Mouse (Mus musculus): ENCODE results near the gene Pemt. TPM values are rescaled to one million over a fixed set of nuclear protein-coding genes. Genes with fewer than 3 reads are reported as not detected.

Gene Pemt
- polyA plus RNA-seq, 1 experiment = 15.8 TPM

- no peak overlapping the region for H3ac ChIP-seq (ENCODE audit: control insufficient read depth, insufficient read length)
- H3K36me3 ChIP-seq (ENCODE audit: control insufficient read depth, insufficient read depth) = no peaks in the 10 kb centered on the region
- TF ChIP-seq MAX (IDR thresholded peaks at IDR 0.05; ENCODE audit: low read depth) (no peak), MYOD1 (IDR thresholded peaks at IDR 0.05; ENCODE audit: control insufficient read depth in 1 of 3, insufficient read length in 2 of 3, low read depth in 2 of 3) (no peak), USF1 (IDR thresholded peaks at IDR 0.05; ENCODE audit: low read depth) (no peak), POLR2AphosphoS2 (IDR thresholded peaks at IDR 0.05; ENCODE audit: insufficient read length, low read depth) (no peak), E2F4 (IDR thresholded peaks at IDR 0.05; ENCODE audit: insufficient read depth) (no peak), SRF (IDR thresholded peaks at IDR 0.05; ENCODE audit: control insufficient read depth, insufficient read length, low read depth) (no peak)
Measured at GRCm38 (mm10) chr11:59975241-59975640, 71.0 kb downstream of the Pemt start.

GRCm38 (mm10) chr11:59973389-59973788 is 72.9 kb downstream of the Pemt start:
- Histone ChIP-seq H3K36me3 (ENCODE audit: control insufficient read depth, insufficient read depth) (no peaks in the 10 kb centered on the region), H3K79me2 (ENCODE audit: control insufficient read depth, insufficient read depth) (no peaks in the 10 kb centered on the region), H3ac (ENCODE audit: control insufficient read depth, insufficient read length) (no peak overlapping the region), H3K4me3 (no peak overlapping the region), H3K27me3 (ENCODE audit: control insufficient read depth, insufficient read depth, insufficient read length) (no peaks in the 10 kb centered on the region), H3K4me2 (ENCODE audit: low read depth) (no peak overlapping the region)
- no peak for TF ChIP-seq TCF12 (IDR thresholded peaks at IDR 0.05; ENCODE audit: insufficient read depth, poor library complexity, severe bottlenecking)
- no peak for TF ChIP-seq CEBPB (IDR thresholded peaks at IDR 0.05; ENCODE audit: insufficient read depth, poor library complexity, severe bottlenecking)
- TF ChIP-seq MYOD1 (IDR thresholded peaks at IDR 0.05; ENCODE audit: control insufficient read depth in 1 of 3, insufficient read length in 2 of 3, low read depth in 2 of 3) = no peak
- no peak for TF ChIP-seq TCF3 (IDR thresholded peaks at IDR 0.05; ENCODE audit: insufficient read length, low read depth)
- no peak for TF ChIP-seq SRF (IDR thresholded peaks at IDR 0.05; ENCODE audit: control insufficient read depth, insufficient read length, low read depth)
- TF ChIP-seq POLR2AphosphoS2 (IDR thresholded peaks at IDR 0.05; ENCODE audit: insufficient read length, low read depth) = no peak
- TF ChIP-seq REST (IDR thresholded peaks at IDR 0.05; ENCODE audit: insufficient read depth, insufficient read length) = no peak
- TF ChIP-seq E2F4 (IDR thresholded peaks at IDR 0.05; ENCODE audit: insufficient read depth) = no peak
- TF ChIP-seq POLR2A (IDR thresholded peaks at IDR 0.05; ENCODE audit: insufficient read length, low read depth) = no peak
- no peak for TF ChIP-seq MYOG (IDR thresholded peaks at IDR 0.05; ENCODE audit: control insufficient read depth in 1 of 3, insufficient read depth in 1 of 3, insufficient read length in 2 of 3, low read depth in 2 of 3)
- TF ChIP-seq USF1 (IDR thresholded peaks at IDR 0.05; ENCODE audit: low read depth) = no peak
- TF ChIP-seq MAX (IDR thresholded peaks at IDR 0.05; ENCODE audit: low read depth) = no peak

More at GRCm38 (mm10) chr11:59975241-59975640, 71.0 kb downstream of the Pemt start:
- no peak overlapping the region for H3K4me3 ChIP-seq
- no peak overlapping the region for H3K4me2 ChIP-seq (ENCODE audit: low read depth)
- no peaks in the 10 kb centered on the region for H3K27me3 ChIP-seq (ENCODE audit: control insufficient read depth, insufficient read depth, insufficient read length)
- H3K79me2 ChIP-seq (ENCODE audit: control insufficient read depth, insufficient read depth) = no peaks in the 10 kb centered on the region

GRCm38 (mm10) chr11:59971691-59972090 is 74.6 kb downstream of the Pemt start:
- Histone ChIP-seq H3K4me3 (no peak overlapping the region), H3K4me2 (ENCODE audit: low read depth) (no peak overlapping the region), H3ac (ENCODE audit: control insufficient read depth, insufficient read length) (no peak overlapping the region), H3K27me3 (ENCODE audit: control insufficient read depth, insufficient read depth, insufficient read length) (no peaks in the 10 kb centered on the region), H3K36me3 (ENCODE audit: control insufficient read depth, insufficient read depth) (no peaks in the 10 kb centered on the region), H3K79me2 (ENCODE audit: control insufficient read depth, insufficient read depth) (no peaks in the 10 kb centered on the region)
- TF ChIP-seq USF1 (IDR thresholded peaks at IDR 0.05; ENCODE audit: low read depth) (no peak), TCF3 (IDR thresholded peaks at IDR 0.05; ENCODE audit: insufficient read length, low read depth) (no peak), CEBPB (IDR thresholded peaks at IDR 0.05; ENCODE audit: insufficient read depth, poor library complexity, severe bottlenecking) (no peak), SRF (IDR thresholded peaks at IDR 0.05; ENCODE audit: control insufficient read depth, insufficient read length, low read depth) (no peak), MAX (IDR thresholded peaks at IDR 0.05; ENCODE audit: low read depth) (no peak), POLR2AphosphoS2 (IDR thresholded peaks at IDR 0.05; ENCODE audit: insufficient read length, low read depth) (no peak), MYOD1 (IDR thresholded peaks at IDR 0.05; ENCODE audit: control insufficient read depth in 1 of 3, insufficient read length in 2 of 3, low read depth in 2 of 3) (no peak), TCF12 (IDR thresholded peaks at IDR 0.05; ENCODE audit: insufficient read depth, poor library complexity, severe bottlenecking) (no peak), MYOG (IDR thresholded peaks at IDR 0.05; ENCODE audit: control insufficient read depth in 1 of 3, insufficient read depth in 1 of 3, insufficient read length in 2 of 3, low read depth in 2 of 3) (no peak)

GRCm38 (mm10) chr11:59970780-59971179 is 75.5 kb downstream of the Pemt start:
- no peak for TF ChIP-seq TCF12 (IDR thresholded peaks at IDR 0.05; ENCODE audit: insufficient read depth, poor library complexity, severe bottlenecking)
- TF ChIP-seq CEBPB (IDR thresholded peaks at IDR 0.05; ENCODE audit: insufficient read depth, poor library complexity, severe bottlenecking) = no peak
- TF ChIP-seq E2F4 (IDR thresholded peaks at IDR 0.05; ENCODE audit: insufficient read depth) = no peak
- TF ChIP-seq POLR2AphosphoS2 (IDR thresholded peaks at IDR 0.05; ENCODE audit: insufficient read length, low read depth) = no peak
- no peak for TF ChIP-seq REST (IDR thresholded peaks at IDR 0.05; ENCODE audit: insufficient read depth, insufficient read length)
- no peak for TF ChIP-seq MYOD1 (IDR thresholded peaks at IDR 0.05; ENCODE audit: control insufficient read depth in 1 of 3, insufficient read length in 2 of 3, low read depth in 2 of 3)
- TF ChIP-seq MYOG (IDR thresholded peaks at IDR 0.05; ENCODE audit: control insufficient read depth in 1 of 3, insufficient read depth in 1 of 3, insufficient read length in 2 of 3, low read depth in 2 of 3) = no peak
- no peak for TF ChIP-seq USF1 (IDR thresholded peaks at IDR 0.05; ENCODE audit: low read depth)
- no peak for TF ChIP-seq TCF3 (IDR thresholded peaks at IDR 0.05; ENCODE audit: insufficient read length, low read depth)
- TF ChIP-seq POLR2A (IDR thresholded peaks at IDR 0.05; ENCODE audit: insufficient read length, low read depth) = no peak
- TF ChIP-seq MAX (IDR thresholded peaks at IDR 0.05; ENCODE audit: low read depth) = no peak
- no peak for TF ChIP-seq SRF (IDR thresholded peaks at IDR 0.05; ENCODE audit: control insufficient read depth, insufficient read length, low read depth)
- H3K27me3 ChIP-seq (ENCODE audit: control insufficient read depth, insufficient read depth, insufficient read length) = no peaks in the 10 kb centered on the region
- H3K36me3 ChIP-seq (ENCODE audit: control insufficient read depth, insufficient read depth) = no peaks in the 10 kb centered on the region
- H3ac ChIP-seq (ENCODE audit: control insufficient read depth, insufficient read length) = no peak overlapping the region
- H3K79me2 ChIP-seq (ENCODE audit: control insufficient read depth, insufficient read depth) = no peaks in the 10 kb centered on the region
- H3K4me2 ChIP-seq (ENCODE audit: low read depth) = no peak overlapping the region
- H3K4me3 ChIP-seq = no peak overlapping the region

GRCm38 (mm10) chr11:59967765-59968164 is 78.5 kb downstream of the Pemt start:
- no peaks in the 10 kb centered on the region for H3K79me2 ChIP-seq (ENCODE audit: control insufficient read depth, insufficient read depth)
- no peaks in the 10 kb centered on the region for H3K27me3 ChIP-seq (ENCODE audit: control insufficient read depth, insufficient read depth, insufficient read length)
- no peak overlapping the region for H3K4me3 ChIP-seq
- no peaks in the 10 kb centered on the region for H3K36me3 ChIP-seq (ENCODE audit: control insufficient read depth, insufficient read depth)
- TF ChIP-seq REST (IDR thresholded peaks at IDR 0.05; ENCODE audit: insufficient read depth, insufficient read length) (no peak), USF1 (IDR thresholded peaks at IDR 0.05; ENCODE audit: low read depth) (no peak), SRF (IDR thresholded peaks at IDR 0.05; ENCODE audit: control insufficient read depth, insufficient read length, low read depth) (no peak), POLR2AphosphoS2 (IDR thresholded peaks at IDR 0.05; ENCODE audit: insufficient read length, low read depth) (no peak), TCF12 (IDR thresholded peaks at IDR 0.05; ENCODE audit: insufficient read depth, poor library complexity, severe bottlenecking) (no peak), MYOD1 (IDR thresholded peaks at IDR 0.05; ENCODE audit: control insufficient read depth in 1 of 3, insufficient read length in 2 of 3, low read depth in 2 of 3) (no peak), E2F4 (IDR thresholded peaks at IDR 0.05; ENCODE audit: insufficient read depth) (no peak), MYOG (IDR thresholded peaks at IDR 0.05; ENCODE audit: control insufficient read depth in 1 of 3, insufficient read depth in 1 of 3, insufficient read length in 2 of 3, low read depth in 2 of 3) (no peak), TCF3 (IDR thresholded peaks at IDR 0.05; ENCODE audit: insufficient read length, low read depth) (no peak), POLR2A (IDR thresholded peaks at IDR 0.05; ENCODE audit: insufficient read length, low read depth) (no peak), MAX (IDR thresholded peaks at IDR 0.05; ENCODE audit: low read depth) (no peak), CEBPB (IDR thresholded peaks at IDR 0.05; ENCODE audit: insufficient read depth, poor library complexity, severe bottlenecking) (no peak)
- H3ac ChIP-seq (ENCODE audit: control insufficient read depth, insufficient read length) = no peak overlapping the region
- no peak overlapping the region for H3K4me2 ChIP-seq (ENCODE audit: low read depth)
